Mouse (Mus musculus) left cerebral cortex, postnatal 4 days (tissue): ENCODE measurements around the gene H2al1d. TPM values are rescaled to one million over a fixed set of nuclear protein-coding genes. Genes with fewer than 3 reads are reported as not detected.
"Not testable (repeated sequence)": the region's sequence is repeated elsewhere in the genome, so short reads cannot be mapped to it uniquely, and the experiment has no call there.

Source experiments
- DNase-seq: peaks from one replicate; pipeline ENCODE4 v3.0.0-alpha.2; 2022
- intact Hi-C: fragments of 180-260 bp; cut with DNase I; formaldehyde crosslinking; loops from one replicate; pipeline ENCODE4 v1.15.1; 2025
- total RNA-seq, 2 experiments: library from RNA; stranded (reverse); gene quantifications; 2 replicates each; pipeline ENCODE4 v1.2.3; 2021

Gene H2al1d
- total RNA-seq = not detected

DNA sequence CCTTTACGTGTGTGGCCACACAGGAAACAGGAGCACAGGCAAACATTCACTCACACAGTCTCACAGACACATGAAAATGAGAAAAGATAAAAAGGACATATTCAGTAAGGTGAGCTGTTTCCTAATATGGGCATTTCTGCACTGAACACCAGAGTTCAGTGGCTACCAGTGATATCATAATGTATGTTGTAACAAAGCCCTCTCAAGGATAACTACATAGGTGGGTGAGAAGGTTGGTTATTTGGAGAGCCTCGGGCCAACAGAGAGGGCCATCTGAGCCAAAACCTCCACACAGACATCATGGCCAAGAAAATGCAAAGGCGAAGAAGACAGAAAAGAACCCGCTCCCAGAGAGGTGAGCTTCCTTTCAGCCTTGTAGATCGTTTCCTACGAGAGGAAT, at the start of gene H2al1d:
TSS of gene H2al1d (plus strand) at position 301 of the 400 bp plus-strand sequence.
- DNase-seq, intact Hi-C loops: not testable (repeated sequence)

DNA sequence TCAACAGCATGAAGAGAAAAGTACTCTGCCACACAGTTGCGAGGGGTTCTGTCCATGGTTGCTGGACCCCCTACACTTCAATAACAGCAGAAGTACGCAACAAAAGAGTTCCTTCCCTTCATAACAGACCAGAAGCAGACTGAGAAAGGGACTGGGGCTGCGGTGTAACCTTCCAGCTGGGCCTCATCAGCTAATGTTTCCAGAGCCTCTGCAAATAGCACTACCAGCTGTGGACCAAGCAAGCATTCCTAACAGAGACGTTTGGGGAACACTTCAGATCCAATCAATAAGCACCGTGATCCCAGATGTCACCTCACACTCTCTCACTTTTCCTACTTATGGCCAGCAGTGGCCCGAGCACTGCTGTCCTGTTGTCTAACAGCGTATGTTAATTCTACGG, 43.7 kb upstream of the H2al1d start:
- intact Hi-C loops = no loop called here
- DNase-seq = no peak

DNA sequence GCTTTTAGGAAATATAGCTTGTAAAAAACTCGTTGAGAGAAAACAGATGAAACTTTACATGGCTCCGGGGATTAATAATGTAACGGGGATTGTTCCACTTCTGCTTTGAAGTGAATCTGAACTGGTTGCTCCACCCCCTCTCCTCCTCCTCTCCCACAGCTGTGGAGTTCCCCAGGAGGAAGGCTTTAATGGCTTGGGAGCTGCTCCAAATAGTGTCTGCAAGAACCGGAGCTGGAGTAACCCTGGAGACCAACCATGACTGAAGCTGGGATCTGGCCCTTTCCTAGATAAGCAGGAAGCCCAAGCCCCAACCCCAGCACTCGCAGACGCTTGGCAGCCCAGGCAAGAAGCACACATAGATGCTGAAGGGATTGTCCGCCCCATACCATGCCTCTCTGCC, 40.8 kb upstream of the H2al1d start:
- peak; percentile 3 for DNase-seq
- intact Hi-C loops = no loop called here

DNA sequence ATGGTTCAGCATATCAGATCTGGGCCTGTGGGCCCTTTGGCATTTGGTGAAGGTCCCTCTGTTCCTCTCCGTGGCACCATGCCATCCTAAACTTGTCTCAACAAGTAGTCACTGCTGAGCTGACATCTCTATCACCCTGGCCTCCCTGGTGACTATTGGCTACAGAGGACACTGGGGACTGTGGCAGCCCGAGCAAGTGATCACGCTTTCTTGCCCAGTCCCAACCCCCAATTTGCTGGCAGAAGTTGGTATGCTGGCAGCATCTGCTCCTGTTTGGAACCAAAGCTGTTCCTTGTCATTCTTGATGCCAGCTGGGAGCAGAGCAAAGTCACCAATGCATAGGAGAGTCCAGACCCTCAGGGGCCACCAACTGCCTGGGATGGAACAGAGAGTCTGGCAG, 39.5 kb upstream of the H2al1d start:
- peak; percentile 84 for DNase-seq
- intact Hi-C loops = no loop called here

DNA sequence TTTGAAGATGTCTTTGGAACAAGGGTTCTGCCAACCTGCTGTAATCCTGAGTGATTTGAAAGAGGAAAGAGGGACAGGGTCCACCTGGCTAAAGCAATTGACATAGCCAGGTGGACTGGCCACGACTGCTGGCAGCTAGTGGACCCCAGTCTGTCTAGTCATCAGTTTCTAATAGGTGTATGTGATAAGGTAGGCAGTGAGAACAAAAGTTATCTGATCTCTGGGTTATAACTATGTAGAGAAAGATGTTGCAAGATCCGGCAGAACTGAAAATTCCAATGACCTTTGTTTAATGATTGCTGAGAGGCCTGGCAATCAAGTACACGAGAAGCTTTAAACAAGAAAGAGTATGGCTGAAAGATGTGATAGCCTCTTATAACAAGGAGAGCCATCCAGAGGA, 35.4 kb upstream of the H2al1d start:
- intact Hi-C loops = loop anchor here (5.0 kb wide), 1 partner anchor 51 kb away; no protein-coding TSS in a partner anchor
- no peak for DNase-seq

DNA sequence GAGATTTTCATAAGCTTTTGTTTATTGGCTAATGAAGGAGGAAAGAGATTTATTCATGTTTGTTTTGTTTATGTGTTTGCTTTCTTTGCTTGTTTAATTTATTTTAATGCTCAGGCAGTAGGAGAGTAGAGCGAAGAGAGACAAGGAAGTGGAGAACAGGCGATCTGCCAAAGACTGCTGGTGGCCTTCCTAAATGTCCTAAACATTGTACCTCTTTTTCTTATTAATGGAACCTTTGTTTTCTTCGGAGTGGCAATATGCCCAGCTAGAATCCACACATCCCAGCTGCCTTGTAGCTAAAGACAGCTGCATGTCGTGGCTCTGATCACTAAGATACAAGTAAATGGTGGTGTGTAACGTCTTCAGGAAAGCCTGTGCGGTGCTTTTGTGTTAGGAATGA, 31.5 kb upstream of the H2al1d start:
- no peak for DNase-seq
- intact Hi-C loops = no loop called here

DNA sequence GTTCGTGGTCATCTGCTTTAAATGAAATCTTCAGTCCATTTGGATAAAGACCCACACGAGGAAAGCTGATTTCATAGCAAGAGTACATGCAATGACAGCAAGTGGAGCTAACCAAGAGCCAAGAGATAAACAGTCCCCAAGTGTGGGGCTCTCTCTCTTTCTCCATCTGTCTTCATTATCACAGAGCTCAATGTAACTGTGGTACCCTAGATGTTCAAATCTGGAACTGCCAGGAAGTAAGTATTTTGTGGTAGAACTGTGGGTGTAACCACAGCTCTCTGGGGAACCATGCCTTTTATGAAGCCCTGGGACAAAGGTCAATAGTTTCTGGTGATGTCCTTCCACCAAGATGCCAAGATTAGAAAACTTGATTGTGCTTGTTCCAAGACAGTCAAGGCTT, 27.9 kb upstream of the H2al1d start:
- no peak for DNase-seq
- intact Hi-C loops = no loop called here

DNA sequence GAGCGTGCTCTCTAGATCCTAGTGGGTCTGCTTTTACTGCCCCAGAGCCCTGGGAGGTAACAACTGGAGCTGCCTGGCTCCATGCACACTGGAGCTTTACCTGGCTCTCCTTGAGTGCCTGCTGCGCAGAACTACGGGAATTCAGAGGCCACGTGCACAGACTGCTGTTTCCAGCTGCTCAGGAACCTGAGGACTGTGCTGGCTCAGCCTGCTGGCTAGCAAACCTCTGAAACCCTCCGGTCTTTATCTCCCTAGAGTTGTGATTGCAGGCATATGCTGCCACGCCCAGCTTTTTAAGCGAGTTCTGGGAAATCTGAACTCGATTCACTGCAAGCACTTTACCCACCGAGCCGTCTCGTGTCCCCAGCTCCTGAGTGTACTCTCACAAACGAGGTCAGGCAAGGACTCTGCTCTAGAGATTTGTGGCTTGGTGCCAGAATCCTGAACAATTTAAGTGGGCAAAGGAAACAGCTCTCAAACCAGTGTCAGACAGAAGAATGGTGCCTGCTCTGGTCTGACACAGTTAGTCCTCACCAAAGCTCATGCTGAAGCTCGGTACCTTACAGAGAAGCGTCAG, 20.2 kb upstream of the H2al1d start:
- DNase-seq = no peak
- intact Hi-C loops = no loop called here

DNA sequence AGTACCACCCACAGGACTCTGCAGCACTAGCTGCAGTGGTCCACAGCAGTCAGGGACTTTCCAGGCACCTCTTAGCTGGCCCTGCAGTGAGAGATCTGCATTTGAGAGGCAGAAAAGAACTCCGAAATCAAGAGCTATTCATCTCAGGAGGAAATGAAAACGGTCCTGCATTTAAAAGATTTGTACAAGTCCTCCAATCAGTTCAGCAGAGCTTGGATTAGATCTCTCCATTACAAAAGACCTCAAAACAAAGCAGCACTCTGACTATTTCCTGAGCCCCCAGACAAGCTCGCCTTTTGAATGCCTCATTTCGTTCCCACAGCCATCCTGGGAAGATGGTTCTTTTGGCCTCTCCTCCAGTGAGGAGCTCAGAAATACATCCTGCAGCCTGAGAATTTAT, 19.4 kb upstream of the H2al1d start:
- intact Hi-C loops = no loop called here
- DNase-seq = no peak

DNA sequence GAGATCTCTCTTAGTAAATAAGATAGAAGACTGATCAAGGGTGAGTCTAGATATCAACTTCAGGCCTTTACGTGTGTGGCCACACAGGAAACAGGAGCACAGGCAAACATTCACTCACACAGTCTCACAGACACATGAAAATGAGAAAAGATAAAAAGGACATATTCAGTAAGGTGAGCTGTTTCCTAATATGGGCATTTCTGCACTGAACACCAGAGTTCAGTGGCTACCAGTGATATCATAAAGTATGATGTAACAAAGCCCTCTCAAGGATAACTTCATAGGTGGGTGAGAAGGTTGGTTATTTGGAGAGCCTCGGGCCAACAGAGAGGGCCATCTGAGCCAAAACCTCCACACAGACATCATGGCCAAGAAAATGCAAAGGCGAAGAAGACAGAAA, 9.7 kb upstream of the H2al1d start, which contains the start of gene H2al1a:
TSS of gene H2al1a (plus strand) at position 301 of the 400 bp plus-strand sequence.
- intact Hi-C loops, DNase-seq: not testable (repeated sequence)

DNA sequence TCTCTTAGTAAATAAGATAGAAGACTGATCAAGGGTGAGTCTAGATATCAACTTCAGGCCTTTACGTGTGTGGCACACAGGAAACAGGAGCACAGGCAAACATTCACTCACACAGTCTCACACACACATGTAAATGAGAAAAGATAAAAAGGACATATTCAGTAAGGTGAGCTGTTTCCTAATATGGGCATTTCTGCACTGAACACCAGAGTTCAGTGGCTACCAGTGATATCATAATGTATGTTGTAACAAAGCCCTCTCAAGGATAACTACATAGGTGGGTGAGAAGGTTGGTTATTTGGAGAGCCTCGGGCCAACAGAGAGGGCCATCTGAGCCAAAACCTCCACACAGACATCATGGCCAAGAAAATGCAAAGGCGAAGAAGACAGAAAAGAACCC, 6.5 kb upstream of the H2al1d start, which contains the start of gene H2al1b:
TSS of gene H2al1b (plus strand) at position 301 of the 400 bp plus-strand sequence.
- intact Hi-C loops = not testable (repeated sequence)

DNA sequence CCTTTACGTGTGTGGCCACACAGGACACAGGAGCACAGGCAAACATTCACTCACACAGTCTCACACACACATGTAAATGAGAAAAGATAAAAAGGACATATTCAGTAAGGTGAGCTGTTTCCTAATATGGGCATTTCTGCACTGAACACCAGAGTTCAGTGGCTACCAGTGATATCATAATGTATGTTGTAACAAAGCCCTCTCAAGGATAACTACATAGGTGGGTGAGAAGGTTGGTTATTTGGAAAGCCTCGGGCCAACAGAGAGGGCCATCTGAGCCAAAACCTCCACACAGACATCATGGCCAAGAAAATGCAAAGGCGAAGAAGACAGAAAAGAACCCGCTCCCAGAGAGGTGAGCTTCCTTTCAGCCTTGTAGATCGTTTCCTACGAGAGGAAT, 3.3 kb upstream of the H2al1d start, which contains the start of gene H2al1c:
TSS of gene H2al1c (plus strand) at position 301 of the 400 bp plus-strand sequence.
- intact Hi-C loops, DNase-seq: not testable (repeated sequence)

More for the DNA sequence above, 6.5 kb upstream of the H2al1d start, which contains the start of gene H2al1b:
- not testable (repeated sequence) for DNase-seq

DNA sequence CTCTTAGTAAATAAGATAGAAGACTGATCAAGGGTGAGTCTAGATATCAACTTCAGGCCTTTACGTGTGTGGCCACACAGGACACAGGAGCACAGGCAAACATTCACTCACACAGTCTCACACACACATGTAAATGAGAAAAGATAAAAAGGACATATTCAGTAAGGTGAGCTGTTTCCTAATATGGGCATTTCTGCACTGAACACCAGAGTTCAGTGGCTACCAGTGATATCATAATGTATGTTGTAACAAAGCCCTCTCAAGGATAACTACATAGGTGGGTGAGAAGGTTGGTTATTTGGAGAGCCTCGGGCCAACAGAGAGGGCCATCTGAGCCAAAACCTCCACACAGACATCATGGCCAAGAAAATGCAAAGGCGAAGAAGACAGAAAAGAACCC, 3.0 kb downstream of the H2al1d start, which contains the start of gene H2al1e:
TSS of gene H2al1e (plus strand) at position 301 of the 400 bp plus-strand sequence.
- DNase-seq, intact Hi-C loops: not testable (repeated sequence)

DNA sequence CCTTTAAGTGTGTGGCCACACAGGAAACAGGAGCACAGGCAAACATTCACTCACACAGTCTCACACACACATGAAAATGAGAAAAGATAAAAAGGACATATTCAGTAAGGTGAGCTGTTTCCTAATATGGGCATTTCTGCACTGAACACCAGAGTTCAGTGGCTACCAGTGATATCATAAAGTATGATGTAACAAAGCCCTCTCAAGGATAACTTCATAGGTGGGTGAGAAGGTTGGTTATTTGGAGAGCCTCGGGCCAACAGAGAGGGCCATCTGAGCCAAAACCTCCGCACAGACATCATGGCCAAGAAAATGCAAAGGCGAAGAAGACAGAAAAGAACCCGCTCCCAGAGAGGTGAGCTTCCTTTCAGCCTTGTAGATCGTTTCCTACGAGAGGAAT, 6.2 kb downstream of the H2al1d start, which contains the start of gene H2al1f:
TSS of gene H2al1f (plus strand) at position 301 of the 400 bp plus-strand sequence.
- DNase-seq, intact Hi-C loops: not testable (repeated sequence)

DNA sequence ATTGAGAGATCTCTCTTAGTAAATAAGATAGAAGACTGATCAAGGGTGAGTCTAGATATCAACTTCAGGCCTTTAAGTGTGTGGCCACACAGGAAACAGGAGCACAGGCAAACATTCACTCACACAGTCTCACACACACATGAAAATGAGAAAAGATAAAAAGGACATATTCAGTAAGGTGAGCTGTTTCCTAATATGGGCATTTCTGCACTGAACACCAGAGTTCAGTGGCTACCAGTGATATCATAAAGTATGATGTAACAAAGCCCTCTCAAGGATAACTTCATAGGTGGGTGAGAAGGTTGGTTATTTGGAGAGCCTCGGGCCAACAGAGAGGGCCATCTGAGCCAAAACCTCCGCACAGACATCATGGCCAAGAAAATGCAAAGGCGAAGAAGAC, 9.3 kb downstream of the H2al1d start, which contains the start of gene H2al1g:
TSS of gene H2al1g (plus strand) at position 301 of the 400 bp plus-strand sequence.
- DNase-seq, intact Hi-C loops: not testable (repeated sequence)

DNA sequence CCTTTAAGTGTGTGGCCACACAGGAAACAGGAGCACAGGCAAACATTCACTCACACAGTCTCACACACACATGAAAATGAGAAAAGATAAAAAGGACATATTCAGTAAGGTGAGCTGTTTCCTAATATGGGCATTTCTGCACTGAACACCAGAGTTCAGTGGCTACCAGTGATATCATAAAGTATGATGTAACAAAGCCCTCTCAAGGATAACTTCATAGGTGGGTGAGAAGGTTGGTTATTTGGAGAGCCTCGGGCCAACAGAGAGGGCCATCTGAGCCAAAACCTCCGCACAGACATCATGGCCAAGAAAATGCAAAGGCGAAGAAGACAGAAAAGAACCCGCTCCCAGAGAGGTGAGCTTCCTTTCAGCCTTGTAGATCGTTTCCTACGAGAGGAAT, 12.6 kb downstream of the H2al1d start, which contains the start of gene H2al1h:
TSS of gene H2al1h (plus strand) at position 301 of the 400 bp plus-strand sequence.
- DNase-seq, intact Hi-C loops: not testable (repeated sequence)

DNA sequence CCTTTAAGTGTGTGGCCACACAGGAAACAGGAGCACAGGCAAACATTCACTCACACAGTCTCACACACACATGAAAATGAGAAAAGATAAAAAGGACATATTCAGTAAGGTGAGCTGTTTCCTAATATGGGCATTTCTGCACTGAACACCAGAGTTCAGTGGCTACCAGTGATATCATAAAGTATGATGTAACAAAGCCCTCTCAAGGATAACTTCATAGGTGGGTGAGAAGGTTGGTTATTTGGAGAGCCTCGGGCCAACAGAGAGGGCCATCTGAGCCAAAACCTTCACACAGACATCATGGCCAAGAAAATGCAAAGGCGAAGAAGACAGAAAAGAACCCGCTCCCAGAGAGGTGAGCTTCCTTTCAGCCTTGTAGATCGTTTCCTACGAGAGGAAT, 15.7 kb downstream of the H2al1d start, which contains the start of gene H2al1i:
TSS of gene H2al1i (plus strand) at position 301 of the 400 bp plus-strand sequence.
- DNase-seq, intact Hi-C loops: not testable (repeated sequence)

DNA sequence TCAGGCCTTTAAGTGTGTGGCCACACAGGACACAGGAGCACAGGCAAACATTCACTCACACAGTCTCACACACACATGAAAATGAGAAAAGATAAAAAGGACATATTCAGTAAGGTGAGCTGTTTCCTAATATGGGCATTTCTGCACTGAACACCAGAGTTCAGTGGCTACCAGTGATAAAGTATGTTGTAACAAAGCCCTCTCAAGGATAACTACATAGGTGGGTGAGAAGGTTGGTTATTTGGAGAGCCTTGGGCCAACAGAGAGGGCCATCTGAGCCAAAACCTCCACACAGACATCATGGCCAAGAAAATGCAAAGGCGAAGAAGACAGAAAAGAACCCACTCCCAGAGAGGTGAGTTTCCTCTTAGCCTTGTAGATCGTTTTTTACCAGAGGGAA, 18.9 kb downstream of the H2al1d start, which contains the start of gene H2al1j:
TSS of gene H2al1j (plus strand) at position 301 of the 400 bp plus-strand sequence.
- intact Hi-C loops, DNase-seq: not testable (repeated sequence)

DNA sequence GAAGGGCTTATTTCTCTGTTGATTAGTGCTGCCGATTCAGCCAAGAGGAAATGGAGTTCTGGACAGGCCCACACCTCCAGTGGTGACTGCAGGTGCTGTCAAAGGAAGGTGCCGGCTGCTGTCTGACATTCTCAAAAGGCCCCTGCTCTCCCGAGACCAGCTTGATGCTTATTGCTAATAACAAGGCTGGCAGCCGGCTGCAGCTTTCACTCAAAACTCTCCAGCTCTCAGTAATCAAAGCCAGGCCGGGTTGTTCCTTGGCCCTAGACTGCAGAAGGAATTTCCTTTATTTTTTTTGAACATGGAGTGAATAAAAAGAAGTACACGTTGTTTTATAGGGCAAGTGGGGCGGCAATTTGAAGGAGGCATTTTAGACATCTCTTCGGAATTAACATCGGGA, 37.1 kb downstream of the H2al1d start:
- DNase-seq = peak; percentile 7

DNA sequence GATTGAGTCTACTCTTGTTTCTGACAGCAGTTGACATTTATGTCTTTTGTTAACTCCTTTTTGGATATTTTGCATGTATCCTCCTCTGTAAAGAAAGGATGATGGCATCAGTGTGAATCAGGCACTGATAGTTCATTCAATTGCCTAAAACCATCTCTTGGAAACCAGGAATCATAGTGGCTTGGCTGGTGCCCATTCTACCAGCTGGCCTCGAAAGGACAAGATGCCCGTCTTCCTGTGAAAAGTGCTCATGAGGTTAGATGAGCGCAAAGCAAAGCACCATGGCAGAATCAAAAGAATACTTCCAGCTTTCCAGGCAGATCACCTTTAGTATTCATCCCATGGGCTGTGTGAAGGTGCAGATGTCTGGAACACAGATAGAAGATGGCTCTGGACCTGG, 38.1 kb downstream of the H2al1d start:
- no peak for DNase-seq
- intact Hi-C loops = no loop called here

More for the DNA sequence above, 37.1 kb downstream of the H2al1d start:
- intact Hi-C loops = no loop called here
